Mouse (Mus musculus) retina, postnatal 7 days (tissue): ENCODE results near the gene Mapk8.
A peak's percentile ranks its signal among the peaks of the same experiment; 100 is the strongest.
"Not testable (repeated sequence)": the region's sequence is repeated elsewhere in the genome, so short reads cannot be mapped to it uniquely, and the experiment has no call there.

Experiments
- DNase-seq: peaks from one replicate; pipeline ENCODE4 v3.0.0-alpha.2; 2012; ENCODE audit warnings: low read depth, low spot score

The Mapk8 gene

DNA sequence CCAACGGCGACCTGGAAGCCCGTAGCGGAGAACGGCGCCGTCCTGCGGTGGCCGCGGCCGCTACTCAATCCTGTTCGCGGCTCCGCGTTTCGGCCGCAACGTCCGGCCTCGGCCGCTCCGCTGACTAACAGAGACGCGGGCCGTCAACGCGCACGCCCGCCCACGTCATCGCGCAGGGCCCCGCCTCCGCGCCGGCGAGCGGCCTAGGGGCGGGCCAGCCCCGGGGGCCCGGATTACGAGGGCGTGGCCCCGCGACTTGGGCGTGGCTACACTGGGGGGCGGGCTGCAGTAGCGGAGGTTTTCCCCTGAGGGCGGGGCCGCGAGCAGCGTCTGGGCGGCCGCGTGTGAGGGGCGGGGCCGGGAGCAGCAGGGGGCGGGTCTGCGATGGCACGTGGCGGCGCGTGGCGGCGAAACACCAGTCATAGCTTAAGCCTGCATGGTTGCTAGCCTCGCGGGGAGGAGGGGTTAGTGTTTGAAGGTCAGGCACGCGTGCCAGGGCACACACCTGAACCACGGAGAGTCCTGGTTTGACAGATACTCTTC, at the start of gene Mapk8:
Gene Mapk8 (minus strand): TSS at position 132 of the 543 bp plus-strand sequence.
- DNase-seq: peak; percentile 94

DNA sequence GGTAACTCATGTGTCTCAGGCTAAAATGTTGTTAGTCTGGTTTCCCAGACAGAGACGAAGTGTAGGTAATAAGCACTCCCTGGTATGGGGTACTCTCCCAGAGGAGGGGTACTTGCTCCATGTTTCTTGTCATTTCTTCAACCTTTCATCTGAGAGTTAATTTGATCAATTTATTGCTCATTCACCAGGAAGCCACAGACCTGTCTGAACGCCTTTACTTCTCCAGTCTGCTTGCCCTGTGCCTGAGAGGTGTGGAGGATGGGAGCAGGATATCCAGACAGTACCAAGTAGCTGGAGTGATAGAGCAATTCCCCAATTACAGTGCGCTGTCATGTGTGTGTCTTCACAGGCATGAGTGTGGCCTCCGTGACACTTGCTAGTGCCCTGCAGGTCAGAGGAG, 48.3 kb upstream of the Mapk8 start:
- DNase-seq: no peak

- DNase-seq: no peak
These were observed 41.0 kb upstream of the Mapk8 start for GRCm38 (mm10) chr14:33487805-33488550.

DNA sequence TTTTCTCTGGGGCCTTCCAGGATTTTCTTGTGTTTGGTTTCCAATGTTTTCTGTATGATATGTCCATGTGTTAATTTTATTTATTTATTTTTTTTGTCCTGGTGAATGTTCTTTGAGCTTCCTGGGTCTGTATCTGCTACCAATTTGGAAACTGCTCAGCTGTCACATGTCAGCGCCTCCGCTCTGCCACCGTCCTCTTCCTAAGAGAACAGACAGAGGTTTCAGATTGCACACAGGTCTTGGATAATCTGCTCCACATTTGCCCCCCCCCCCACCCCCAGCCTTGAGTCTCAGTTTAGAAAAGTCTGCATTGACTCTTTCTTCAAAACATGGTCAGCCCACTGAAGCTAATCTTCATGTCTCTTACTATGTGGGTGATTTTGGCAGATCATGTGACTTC, 35.0 kb upstream of the Mapk8 start:
- DNase-seq: no peak

DNA sequence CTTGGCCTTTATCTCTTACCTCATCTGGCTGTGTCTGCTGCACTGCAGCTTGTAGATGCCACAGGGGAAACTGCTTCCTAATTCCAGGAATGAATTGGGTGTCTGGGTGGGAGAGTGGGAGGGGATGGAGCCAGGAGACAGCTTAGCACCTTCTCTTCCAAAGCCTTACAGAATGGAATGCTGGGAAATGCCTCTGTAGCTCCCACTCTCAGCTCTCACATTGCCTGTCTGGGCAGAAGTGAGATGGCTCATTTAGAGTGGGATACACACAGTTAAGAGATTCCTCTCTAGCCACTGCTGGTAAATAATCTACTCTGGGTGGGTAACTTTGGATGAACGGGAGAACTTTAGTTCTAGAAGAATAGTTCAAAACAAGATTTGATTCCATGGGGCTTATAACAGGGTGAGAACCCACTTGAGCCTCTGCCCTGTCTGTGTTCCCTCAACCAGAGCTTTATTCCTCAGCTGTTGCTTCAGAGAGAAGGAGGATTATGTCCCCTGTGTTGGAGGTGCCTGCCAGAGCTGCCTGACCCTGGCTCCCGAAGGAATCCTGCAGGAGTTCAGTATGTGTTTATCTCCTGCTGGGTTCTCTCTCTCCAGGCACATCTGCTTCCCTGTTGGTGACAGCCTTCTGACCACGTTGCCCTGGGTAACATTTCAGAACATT, 29.3 kb upstream of the Mapk8 start:
- no peak for DNase-seq

DNA sequence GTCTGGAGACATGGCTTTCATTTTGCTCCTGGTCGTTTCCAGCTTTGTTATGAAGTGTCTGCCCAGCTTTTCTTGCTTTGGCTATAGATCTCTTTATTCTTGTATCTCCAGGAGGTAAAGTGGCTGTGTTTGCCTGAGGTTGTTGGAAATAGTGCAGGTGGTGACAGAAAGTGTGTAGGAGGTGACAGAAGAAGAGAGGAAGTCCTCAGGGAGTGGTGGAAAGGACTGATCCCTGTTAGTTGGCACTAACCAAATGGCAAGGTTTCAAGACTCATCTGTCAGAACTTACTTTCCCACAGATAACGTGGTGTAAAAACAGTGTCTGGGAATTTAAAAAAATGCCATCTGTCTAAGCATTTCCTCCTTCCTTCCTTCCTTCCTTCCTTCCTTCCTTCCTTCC, 27.5 kb upstream of the Mapk8 start:
- no peak for DNase-seq

GRCm38 (mm10) chr14:33471331-33471730, 24.4 kb upstream of the Mapk8 start, which contains the start of gene Frmpd2:
Gene Frmpd2, plus strand, starts transcription at chr14:33471696.
- DNase-seq: peak; percentile 67

DNA sequence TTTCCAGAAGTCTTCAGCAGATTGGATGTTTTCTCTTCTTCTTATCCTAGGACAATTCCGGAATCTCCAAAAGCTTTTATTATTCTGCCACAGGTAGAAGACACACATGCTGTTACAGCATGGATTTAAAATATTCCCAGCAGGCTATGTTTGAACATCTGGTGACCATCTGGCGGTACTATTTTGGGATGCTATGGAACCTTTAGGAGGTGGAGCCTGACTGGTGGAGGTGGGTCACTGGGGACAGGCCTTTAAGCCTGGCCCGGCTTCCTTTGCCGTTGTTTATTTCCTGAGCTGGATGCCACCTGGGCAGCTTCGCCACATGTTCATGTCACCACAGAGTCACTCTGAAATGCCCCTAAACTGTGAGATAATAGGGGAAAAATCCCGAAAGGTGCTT, 20.8 kb upstream of the Mapk8 start:
- DNase-seq: no peak

DNA sequence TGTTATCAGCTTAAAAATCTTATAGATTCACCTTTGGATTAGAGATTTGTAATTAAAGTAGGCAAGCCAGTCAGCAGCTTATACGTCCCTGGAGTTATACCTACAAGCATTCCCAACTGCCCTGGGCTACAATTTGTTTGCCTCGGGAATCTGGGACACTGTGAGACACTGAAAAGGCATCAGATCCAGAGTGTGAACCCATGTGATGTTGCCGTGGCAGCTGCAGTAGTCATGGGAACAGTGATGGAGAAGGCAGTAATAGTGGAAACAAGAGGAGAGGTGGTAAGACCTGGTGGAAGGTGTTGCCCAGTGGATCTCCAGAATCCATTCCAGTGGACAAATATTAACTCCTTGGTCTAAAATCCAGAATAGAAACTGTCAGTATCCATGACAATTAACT, 16.7 kb upstream of the Mapk8 start:
- DNase-seq: no peak

GRCm38 (mm10) chr14:33450331-33450730, 3.4 kb upstream of the Mapk8 start:
- DNase-seq: no peak

DNA sequence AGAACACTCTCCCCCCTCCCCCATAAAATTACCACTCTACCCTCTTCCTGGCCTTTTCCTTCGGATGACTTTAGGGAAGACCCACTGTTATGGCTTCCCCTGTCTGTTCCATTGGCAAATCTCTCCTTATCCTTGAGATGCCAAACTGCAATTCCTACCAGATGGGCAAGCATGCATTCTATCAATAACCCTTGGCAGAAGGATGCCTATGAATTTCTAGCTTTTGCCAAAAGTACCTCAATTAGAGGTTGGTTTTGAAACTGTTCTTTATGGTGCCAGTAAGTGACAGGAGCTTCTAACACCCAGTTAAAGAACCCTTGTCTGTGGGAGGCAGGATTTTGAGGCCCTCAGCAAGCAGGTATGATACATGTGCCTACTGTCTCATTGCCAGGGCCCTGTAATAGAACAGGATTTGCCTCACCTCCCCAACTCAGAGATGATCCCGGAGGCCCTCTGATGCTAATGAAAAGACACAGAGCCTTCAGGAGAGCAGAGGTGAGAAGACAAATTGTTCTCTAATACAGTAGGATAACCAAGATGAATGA, 2.4 kb upstream of the Mapk8 start:
- DNase-seq: no peak

DNA sequence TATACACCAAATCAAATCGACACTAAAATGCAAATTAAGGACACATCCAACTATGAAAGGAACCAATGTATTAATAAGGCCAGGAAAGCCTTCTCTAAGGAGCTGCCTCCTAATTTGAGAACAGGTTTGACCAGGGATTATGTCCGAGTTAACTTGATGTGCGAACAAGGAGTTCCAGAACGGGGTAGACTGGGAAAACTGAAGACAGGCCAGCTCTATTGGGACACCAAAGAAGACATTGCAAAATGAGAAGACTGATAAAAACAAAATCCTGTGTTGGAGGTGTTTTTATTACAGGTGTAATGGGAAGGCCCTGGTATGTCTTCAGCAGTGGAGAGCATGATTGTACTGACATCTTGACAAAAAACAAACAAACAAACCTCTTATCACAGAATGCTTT, 1.3 kb upstream of the Mapk8 start:
- no peak for DNase-seq

GRCm38 (mm10) chr14:33446561-33447023, 366 bp downstream of the Mapk8 start:
- no peak for DNase-seq

DNA sequence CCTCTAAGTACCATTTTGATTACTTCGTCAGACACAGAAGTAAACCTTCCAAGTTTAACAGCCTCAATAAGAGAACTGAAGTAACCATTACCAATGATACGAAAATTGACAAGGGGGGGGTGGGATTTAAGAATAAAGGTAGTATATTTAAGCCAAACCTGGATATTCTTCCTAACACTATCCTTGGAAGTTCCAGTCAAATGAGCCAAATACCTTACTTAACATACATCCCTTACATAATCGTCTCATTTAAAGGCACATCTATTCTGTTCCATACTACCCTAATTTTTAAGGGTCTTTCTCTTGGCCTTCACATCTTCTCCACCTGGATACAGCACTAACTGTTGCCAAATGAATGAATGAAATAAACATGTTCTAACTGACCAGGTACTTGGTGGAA, 996 bp downstream of the Mapk8 start:
- DNase-seq: no peak

GRCm38 (mm10) chr14:33443780-33444179, 3.2 kb downstream of the Mapk8 start:
- DNase-seq: no peak

DNA sequence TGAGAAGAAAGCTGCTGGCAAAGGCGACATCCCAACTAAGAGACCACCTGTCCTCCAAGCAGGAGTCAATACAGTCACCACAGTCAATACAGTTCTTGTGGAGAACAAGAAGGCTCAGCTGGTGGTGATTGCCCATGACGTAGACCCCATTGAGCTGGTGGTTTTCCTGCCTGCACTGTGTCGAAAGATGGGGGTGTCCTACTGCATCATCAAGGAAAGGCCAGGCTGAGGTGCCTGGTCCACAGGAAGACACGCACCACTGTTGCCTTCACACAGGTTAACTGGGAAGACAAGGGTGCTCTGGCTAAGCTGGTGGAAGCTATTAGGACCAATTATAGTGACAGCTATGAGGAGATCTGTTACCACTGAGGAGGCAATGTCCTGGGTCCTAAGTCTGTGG, 14.5 kb downstream of the Mapk8 start:
- DNase-seq: not testable (repeated sequence)

DNA sequence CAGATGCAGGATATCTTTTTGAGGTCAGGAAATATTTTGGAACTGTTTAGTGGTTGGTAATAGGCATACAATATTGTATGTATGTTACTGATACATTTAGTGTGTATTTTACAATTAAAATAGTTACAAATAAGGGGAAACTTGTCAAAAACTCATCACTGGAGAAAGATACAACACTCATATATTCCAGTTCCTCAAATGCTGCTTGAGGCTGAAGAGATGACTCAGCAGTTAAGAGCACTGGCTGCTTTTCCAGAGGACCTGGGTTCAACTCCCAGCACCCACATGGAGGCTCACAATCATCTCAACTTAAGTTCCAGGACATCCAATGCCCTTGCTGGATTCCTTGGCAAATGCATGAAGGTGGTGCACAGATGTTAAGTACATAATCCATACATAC, 22.8 kb downstream of the Mapk8 start:
- DNase-seq: no peak

- DNase-seq: no peak
These were observed 24.0 kb downstream of the Mapk8 start for GRCm38 (mm10) chr14:33423003-33423402.

DNA sequence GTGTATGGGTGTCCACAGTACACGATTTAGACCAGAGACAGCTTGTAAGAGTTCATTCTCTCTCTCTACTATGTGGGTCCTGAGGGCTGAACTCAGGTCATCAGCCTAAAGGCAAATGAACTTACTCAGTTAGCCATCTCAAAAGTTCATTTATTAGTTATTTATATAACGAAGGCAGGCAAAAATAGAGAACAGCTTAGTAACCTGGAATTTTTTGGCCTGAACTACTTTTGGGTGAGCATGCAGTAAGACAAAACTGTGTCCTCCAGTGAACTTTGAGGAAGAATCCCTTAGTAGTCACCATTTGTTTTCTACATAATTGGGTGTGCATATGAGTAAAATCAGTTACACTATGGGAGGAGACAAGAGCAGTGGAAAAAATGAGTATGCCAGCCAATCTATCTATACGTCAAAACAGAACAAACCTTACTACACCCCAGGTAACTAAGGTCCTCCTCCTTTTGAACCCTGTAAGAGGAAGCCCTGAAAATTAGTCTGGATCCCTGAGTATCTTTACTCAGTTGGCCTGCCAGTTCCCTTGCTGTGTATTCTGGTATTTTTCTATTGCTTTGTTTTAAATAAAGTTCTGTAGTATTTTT, 28.5 kb downstream of the Mapk8 start:
- no peak for DNase-seq

- no peak for DNase-seq
These were observed 31.2 kb downstream of the Mapk8 start for GRCm38 (mm10) chr14:33415746-33416145.

- no peak for DNase-seq
These were observed 44.6 kb downstream of the Mapk8 start for GRCm38 (mm10) chr14:33402331-33402730.

GRCm38 (mm10) chr14:33400019-33400418, 46.9 kb downstream of the Mapk8 start:
- no peak for DNase-seq
